Comparison of ENCODE assay signal across 8 mouse cellular contexts in genomic region chr19:30554467-30554881, GRCm38 (mm10). TPM values are rescaled to one million over a fixed set of nuclear protein-coding genes. Genes with fewer than 3 reads are reported as not detected.
A peak's percentile ranks its signal among the peaks of the same experiment; 100 is the strongest.
DNase-seq lines count a peak whose midpoint lies in the region; ATAC-seq and TF ChIP-seq lines count a peak whose summit lies in the region.

No protein-coding gene starts in this region.

- DNase-seq in MEL (ENCODE audit: low read depth, low spot score) = peak; percentile 36
- DNase-seq in c-Kit-positive CD71-positive TER-119-negative erythroid progenitor cells, embryonic 14.5 days (ENCODE audit: low read depth) = peak; percentile 13
- DNase-seq in forebrain, embryonic 14.5 days (ENCODE audit: low spot score) = peak; percentile 83
- DNase-seq in layer of hippocampus, adult 9-11 months = peak; percentile 23
- peak; percentile 92 for DNase-seq in lung, embryonic 14.5 days
- DNase-seq in retina, embryonic 14.5 days (ENCODE audit: low spot score) = peak; percentile 86

- no peaks in the 10 kb centered on the region for H3K4me1 ChIP-seq in MEL (ENCODE audit: control insufficient read depth in 1 of 2, insufficient read depth in 2 of 2, low read length in 2 of 2)
- H3K4me1 ChIP-seq in forebrain, embryonic 14.5 days (ENCODE audit: control insufficient read depth, insufficient read depth, low read length) = peaks cover 7% of the 10 kb centered on the region; the same call in 1 of the 2 replicates
- 0 out of 2 replicates have a peak, but pooled peaks cover 2% of the 10 kb centered on the region for H3K4me1 ChIP-seq in lung, embryonic 14.5 days (ENCODE audit: insufficient read depth)

- WGBS in forebrain, embryonic 14.5 days = under 1% methylated on average over 12 of the region's 12 CpGs
- WGBS in lung, embryonic 14.5 days = 2% methylated on average over 12 of the region's 12 CpGs

- TF ChIP-seq CTCF in MEL (IDR thresholded peaks at IDR 0.05 in 2 of 3, conservative IDR thresholded peaks at IDR 0.05 in 1 of 3; ENCODE audit: control insufficient read depth in 1 of 3, insufficient read depth in 1 of 3, low read depth in 2 of 3, low read length in 3 of 3, poor library complexity in 1 of 3, severe bottlenecking in 1 of 3) = peak in 2 of 3 experiments; percentile 50 to 57; a peak in 5 of 6 replicates
- peak; percentile 91 for TF ChIP-seq CTCF in lung, embryonic 14.5 days (IDR thresholded peaks at IDR 0.05; ENCODE audit: low read depth)

- no peaks in the 10 kb centered on the region for H3K9me3 ChIP-seq in MEL (replicated peaks; ENCODE audit: insufficient read depth, low read length)
- H3K9me3 ChIP-seq in forebrain, embryonic 14.5 days (replicated peaks; ENCODE audit: control insufficient read depth, low read length) = no peaks in the 10 kb centered on the region
- H3K9me3 ChIP-seq in lung, embryonic 14.5 days (ENCODE audit: low read depth, low read length) = no peaks in the 10 kb centered on the region

- TF ChIP-seq RAD21 in MEL (IDR thresholded peaks at IDR 0.05; ENCODE audit: low read depth, low read length) = peak; percentile 57

- no peaks in the 10 kb centered on the region for H3K36me3 ChIP-seq in MEL (ENCODE audit: control insufficient read depth in 1 of 2, insufficient read depth in 2 of 2, low read length in 2 of 2)
- H3K36me3 ChIP-seq in forebrain, embryonic 14.5 days (ENCODE audit: control insufficient read depth, insufficient read depth, low read length) = no peaks in the 10 kb centered on the region
- H3K36me3 ChIP-seq in lung, embryonic 14.5 days (ENCODE audit: insufficient read depth) = no peaks in the 10 kb centered on the region

- H3K9ac ChIP-seq in MEL (ENCODE audit: control insufficient read depth, low read depth, low read length, poor library complexity, severe bottlenecking) = no peak overlapping the region
- H3K9ac ChIP-seq in forebrain, embryonic 14.5 days (ENCODE audit: low read length) = peak overlapping the region; percentile 32; the same call in 1 of the 2 replicates
- H3K9ac ChIP-seq in lung, embryonic 14.5 days = peak overlapping the region; percentile 30

- no peaks in the 10 kb centered on the region for H3K79me2 ChIP-seq in MEL (ENCODE audit: control insufficient read depth, insufficient read depth, low read length, poor library complexity)

- H3K4me3 ChIP-seq in MEL (ENCODE audit: control insufficient read depth in 1 of 2, insufficient read depth in 1 of 2, low read depth in 2 of 2, low read length in 2 of 2) = no peak overlapping the region
- H3K4me3 ChIP-seq in forebrain, embryonic 14.5 days (ENCODE audit: low read depth, low read length) = peak overlapping the region; percentile 15
- H3K4me3 ChIP-seq in lung, embryonic 14.5 days (ENCODE audit: low read depth, low read length) = 0 out of 2 replicates have a peak overlapping the region, but pooled peaks have one; percentile 12

- no peak overlapping the region for H3K27ac ChIP-seq in MEL (ENCODE audit: control insufficient read depth, low read depth, low read length)
- H3K27ac ChIP-seq in forebrain, embryonic 14.5 days (ENCODE audit: low read depth, low read length) = no peak overlapping the region
- no peak overlapping the region for H3K27ac ChIP-seq in lung, embryonic 14.5 days (ENCODE audit: low read depth)

- ATAC-seq in forebrain, embryonic 14.5 days = peak; percentile 77
- peak; percentile 75 to 77 for ATAC-seq in hematopoietic stem cell, adult 5-6 weeks (replicated peaks in 1 of 2; ENCODE audit: insufficient read depth in 1 of 2, low FRiP score in 2 of 2, low TSS enrichment in 1 of 2, low read depth in 1 of 2, poor library complexity in 2 of 2, severe bottlenecking in 2 of 2)
- peak; percentile 64; the same call in 1 of the 2 replicates for ATAC-seq in lung, embryonic 14.5 days (ENCODE audit: insufficient read depth)
- ATAC-seq in inflammation-experienced regulatory T-cells, adult 6 months = no peak

- H3K4me2 ChIP-seq in forebrain, embryonic 14.5 days (ENCODE audit: low read length) = peak overlapping the region; percentile 47
- peak overlapping the region; percentile 57 for H3K4me2 ChIP-seq in lung, embryonic 14.5 days

- TF ChIP-seq EP300 in MEL (IDR thresholded peaks at IDR 0.05; ENCODE audit: low read depth in 1 of 2, low read length in 2 of 2) = no peak

- H3K27me3 ChIP-seq in MEL (ENCODE audit: control insufficient read depth in 1 of 2, insufficient read depth in 2 of 2, low read length in 2 of 2) = no peaks in the 10 kb centered on the region
- peaks cover 15% of the 10 kb centered on the region for H3K27me3 ChIP-seq in forebrain, embryonic 14.5 days (replicated peaks; ENCODE audit: control insufficient read depth, insufficient read depth, low read length)
- peaks cover 10% of the 10 kb centered on the region for H3K27me3 ChIP-seq in lung, embryonic 14.5 days (ENCODE audit: insufficient read depth, low read length)

- no peak for TF ChIP-seq POLR2A in MEL (IDR thresholded peaks at IDR 0.05; ENCODE audit: control insufficient read depth in 1 of 2, insufficient read depth in 1 of 2, low read depth in 1 of 2, low read length in 2 of 2, poor library complexity in 1 of 2)

TF ChIP-seq in MEL, 35 proteins besides CTCF, POLR2A, EP300 and RAD21:
- TF ChIP-seq SMC3 (IDR thresholded peaks at IDR 0.05; ENCODE audit: low read depth, low read length) (peak; percentile 62), ZC3H11A (IDR thresholded peaks at IDR 0.05; ENCODE audit: low read depth, low read length) (0 out of 2 replicates have a peak, but pooled peaks have one; percentile 8), UBTF (IDR thresholded peaks at IDR 0.05; ENCODE audit: borderline replicate concordance, insufficient read depth, low read depth, low read length) (no peak), MYB (IDR thresholded peaks at IDR 0.05; ENCODE audit: low read depth, low read length) (no peak), ELF1 (IDR thresholded peaks at IDR 0.05; ENCODE audit: low read depth, low read length) (no peak), BHLHE40 (IDR thresholded peaks at IDR 0.05; ENCODE audit: borderline replicate concordance, low read depth, low read length) (no peak)

RNA-seq across cellular contexts. Expression of gene Dkk1, which starts 5.0 kb away (rescaled TPM):
- total RNA-seq in MEL (2012; rRNA removed) = not detected in 2 replicates
- not detected for polyA plus RNA-seq in MEL (2012; ENCODE audit: insufficient read depth in 1 of 2, insufficient read length in 2 of 2, low read depth in 1 of 2, low replicate concordance in 2 of 2, missing spikeins in 1 of 2)
- 0.43 and 0.46 TPM in 2 replicates for polyA plus RNA-seq in forebrain, embryonic 14.5 days (2014; fragmentation: Nextera tagmentation; extraction: Ambion mirVana)
- 0.13 TPM in 1 of 2 replicates, not detected in the other for total RNA-seq in hematopoietic stem cell, adult 5-6 weeks (2017)
- 0.39 and 0.45 TPM in 2 replicates for polyA plus RNA-seq in lung, embryonic 14.5 days (2014; fragmentation: Nextera tagmentation; extraction: Ambion mirVana)
- polyA plus RNA-seq in inflammation-experienced regulatory T-cells, adult 6 months (2017; shearing (Covaris generic)) = not detected

Comparison
In these comparisons a context has a peak if more than half of its experiments do, and no peak if none do; other contexts are left out.
1. DNase-seq: peak in every context shown above with its lines; median percentile 92 in lung, embryonic 14.5 days; 86 in retina, embryonic 14.5 days; 83 in forebrain, embryonic 14.5 days; 36 in MEL; 23 in layer of hippocampus, adult 9-11 months; 13 in c-Kit-positive CD71-positive TER-119-negative erythroid progenitor cells, embryonic 14.5 days.
2. H3K4me3 ChIP-seq: peak in forebrain, embryonic 14.5 days (single experiment) and lung, embryonic 14.5 days (single experiment); none in MEL (0 of 2).